Mouse (Mus musculus): ENCODE data around the gene Dimt1. TPM values are rescaled to one million over a fixed set of nuclear protein-coding genes. Genes with fewer than 3 reads are reported as not detected.

Gene Dimt1
- 7.4 TPM for polyA plus RNA-seq (2014; fragmentation: Illumina TruSeq; extraction: RNeasy Lipid Tissue Mini Kit (QIAGEN cat#74804); ENCODE audit: insufficient read depth, low read depth, low replicate concordance)

GRCm38 (mm10) chr13:106946594-106947540 lies at the start of gene Dimt1:
Gene Dimt1 (plus strand): TSS chr13:106947127.

GRCm38 (mm10) chr13:106936256-106937137 lies 10.4 kb upstream of the Dimt1 start, which contains the start of gene Ipo11:
Gene Ipo11 (minus strand): TSS chr13:106936958.

Other genes with a start within 250 kb of the Dimt1 start
- gene Ipo11, start 10.2 kb upstream of the Dimt1 start, polyA plus RNA-seq (2014; fragmentation: Illumina TruSeq; extraction: RNeasy Lipid Tissue Mini Kit (QIAGEN cat#74804); ENCODE audit: insufficient read depth, low read depth, low replicate concordance) = 15.7 TPM
- gene Kif2a, start 75.0 kb downstream of the Dimt1 start, polyA plus RNA-seq (2014; fragmentation: Illumina TruSeq; extraction: RNeasy Lipid Tissue Mini Kit (QIAGEN cat#74804); ENCODE audit: insufficient read depth, low read depth, low replicate concordance) = 7.7 TPM